In genomic region chr5:89981627-89982026, GRCm38 (mm10) we compare ENCODE assay signal across 10 mouse cellular contexts.
DNase-seq lines count a peak whose midpoint lies in the region; ATAC-seq and TF ChIP-seq lines count a peak whose summit lies in the region.
"Had no signal": no experiment of that assay in that cellular context is flagged by ENCODE, and none has a peak within 500 bp of the region (broad histone marks: within the 10 kb centered on the region; RNA-seq: fewer than 3 reads in every experiment).

No protein-coding gene starts in this region.

- no peaks in the 10 kb centered on the region for H3K9me3 ChIP-seq in heart, embryonic 12.5 days (replicated peaks)
- no peaks in the 10 kb centered on the region for H3K9me3 ChIP-seq in lung, embryonic 14.5 days (ENCODE audit: low read depth, low read length)

- no peak overlapping the region for H3K9ac ChIP-seq in heart, embryonic 12.5 days
- H3K9ac ChIP-seq in lung, embryonic 14.5 days, result no peak overlapping the region

- no peaks in the 10 kb centered on the region for H3K4me1 ChIP-seq in heart, embryonic 12.5 days (replicated peaks)
- H3K4me1 ChIP-seq in lung, embryonic 14.5 days (ENCODE audit: insufficient read depth), result no peaks in the 10 kb centered on the region
- no peaks in the 10 kb centered on the region for H3K4me1 ChIP-seq in cerebellum, adult 2 months (ENCODE audit: control insufficient read depth, insufficient read depth, low read length)
- H3K4me1 ChIP-seq: megakaryocyte, embryonic 14.5 days had no signal

- WGBS in heart, embryonic 12.5 days, result 51% methylated on average over 6 of the region's 6 CpGs
- WGBS in lung, embryonic 14.5 days, result 47% methylated on average over 6 of the region's 6 CpGs
- 58% methylated on average over 6 of the region's 6 CpGs for WGBS in cerebellum, adult 2 months

- peak; percentile 54 for TF ChIP-seq CTCF in lung, embryonic 14.5 days (IDR thresholded peaks at IDR 0.05; ENCODE audit: low read depth)
- no peak for TF ChIP-seq CTCF in cerebellum, adult 2 months (IDR thresholded peaks at IDR 0.05; ENCODE audit: borderline replicate concordance, insufficient read depth, low read depth, low read length)

- DNase-seq in heart, adult 8-10 months (ENCODE audit: low spot score), result peak; percentile 13
- peak; percentile 59 for DNase-seq in lung, embryonic 14.5 days
- DNase-seq in lung, postnatal 4 days, result no peak
- peak; percentile 5 for DNase-seq in WW6 (ENCODE audit: low read depth, low spot score)
- DNase-seq in retina, embryonic 14.5 days (ENCODE audit: low spot score), result peak; percentile 12
- DNase-seq in cerebellum, adult 2 months, result no peak

- no peaks in the 10 kb centered on the region for H3K36me3 ChIP-seq in heart, embryonic 12.5 days
- no peaks in the 10 kb centered on the region for H3K36me3 ChIP-seq in lung, embryonic 14.5 days (ENCODE audit: insufficient read depth)

- TF ChIP-seq POLR2A in cerebellum, adult 2 months (IDR thresholded peaks at IDR 0.05; ENCODE audit: borderline replicate concordance, insufficient read depth, low read length), result no peak

- H3K27me3 ChIP-seq in heart, embryonic 12.5 days (replicated peaks), result no peaks in the 10 kb centered on the region
- H3K27me3 ChIP-seq in lung, embryonic 14.5 days (ENCODE audit: insufficient read depth, low read length), result no peaks in the 10 kb centered on the region
- H3K27me3 ChIP-seq in cerebellum, adult 2 months (ENCODE audit: control insufficient read depth, insufficient read depth, low read length), result no peaks in the 10 kb centered on the region; the same call in 1 of the 2 replicates
- H3K27me3 ChIP-seq: megakaryocyte, embryonic 14.5 days had no signal

- H3K4me3 ChIP-seq in heart, embryonic 12.5 days, result no peak overlapping the region
- no peak overlapping the region for H3K4me3 ChIP-seq in lung, embryonic 14.5 days (ENCODE audit: low read depth, low read length)
- H3K4me3 ChIP-seq in cerebellum, adult 2 months (replicated peaks; ENCODE audit: insufficient read depth, low read depth, low read length), result no peak overlapping the region
- H3K4me3 ChIP-seq: megakaryocyte, embryonic 14.5 days had no signal

- no peak overlapping the region for H3K4me2 ChIP-seq in heart, embryonic 12.5 days
- H3K4me2 ChIP-seq in lung, embryonic 14.5 days, result no peak overlapping the region

- ATAC-seq in heart, embryonic 12.5 days (ENCODE audit: insufficient number of reproducible peaks, low FRiP score), result no peak
- ATAC-seq in lung, embryonic 14.5 days (ENCODE audit: insufficient read depth), result no peak
- no peak for ATAC-seq in monocyte, adult 5-6 weeks (replicated peaks; ENCODE audit: insufficient number of reproducible peaks, low FRiP score, low TSS enrichment, poor library complexity, severe bottlenecking)
- ATAC-seq: inflammation-experienced regulatory T-cells, adult 6 months had no signal

- no peak overlapping the region for H3K27ac ChIP-seq in heart, embryonic 12.5 days (ENCODE audit: poor library complexity, severe bottlenecking)
- no peak overlapping the region for H3K27ac ChIP-seq in lung, embryonic 14.5 days (ENCODE audit: low read depth)
- no peak overlapping the region for H3K27ac ChIP-seq in cerebellum, adult 2 months (ENCODE audit: insufficient read depth, low read length)

Comparison
In these comparisons a context has a peak if more than half of its experiments do, and no peak if none do; other contexts are left out.
1. DNase-seq: peak in heart, adult 8-10 months (single experiment), lung, embryonic 14.5 days (single experiment), WW6 (single experiment) and retina, embryonic 14.5 days (single experiment); none in lung, postnatal 4 days (0 of 2) and cerebellum, adult 2 months (0 of 2).